Mouse (Mus musculus) CH12.LX (cell line): ENCODE measurements around the gene Gm20388.

ENCODE experiments used
- CHD2 ChIP-seq: IDR thresholded peaks from 2 replicates; pipeline ENCODE4 v1.6.1; 2011; ENCODE audit warnings: low read length, improper control_type of control experiment
- CTCF ChIP-seq, 2 experiments: IDR thresholded peaks in 1 of 2; conservative IDR thresholded peaks in 1 of 2; 2 replicates each; pipeline ENCODE4 v1.5.1; 2011 to 2012; ENCODE audit warnings: low read depth in 2 of 2, low read length in 2 of 2, improper control_type of control experiment in 1 of 2, inconsistent platforms in 1 of 2, mild to moderate bottlenecking in 1 of 2, moderate library complexity in 1 of 2
- E2F4 ChIP-seq: IDR thresholded peaks from 2 replicates; pipeline ENCODE4 v1.6.1; 2011; ENCODE audit warnings: low read depth, low read length, improper control_type of control experiment; ENCODE audit not compliant: insufficient replicate concordance
- EP300 ChIP-seq: IDR thresholded peaks from 2 replicates; pipeline ENCODE4 v1.6.1; 2011; ENCODE audit warnings: low read length, improper control_type of control experiment
- HCFC1 ChIP-seq: IDR thresholded peaks from 2 replicates; pipeline ENCODE4 v1.6.1; 2012; ENCODE audit warnings: low read depth, mild to moderate bottlenecking, inconsistent platforms, low read length, improper control_type of control experiment
- MAX ChIP-seq: IDR thresholded peaks from 2 replicates; pipeline ENCODE4 v1.6.1; 2011; ENCODE audit warnings: low read length, improper control_type of control experiment
- MAZ ChIP-seq: IDR thresholded peaks from 2 replicates; pipeline ENCODE4 v1.6.1; 2012; ENCODE audit warnings: low read depth, mild to moderate bottlenecking, inconsistent platforms, low read length, improper control_type of control experiment, moderate library complexity
- MYC ChIP-seq: IDR thresholded peaks from 2 replicates; pipeline ENCODE4 v1.6.1; 2011; ENCODE audit warnings: low read depth, mild to moderate bottlenecking, improper control_type of control experiment, low read length
- POLR2A ChIP-seq: IDR thresholded peaks from 2 replicates; pipeline ENCODE4 v1.6.1; 2011; ENCODE audit warnings: low read depth, mild to moderate bottlenecking, improper control_type of control experiment, low read length
- POLR2AphosphoS2 ChIP-seq: IDR thresholded peaks from 2 replicates; pipeline ENCODE4 v1.6.1; 2011; ENCODE audit warnings: low read depth, low read length, improper control_type of control experiment
- ZC3H11A ChIP-seq: IDR thresholded peaks from 2 replicates; pipeline ENCODE4 v1.6.1; 2012; ENCODE audit warnings: low read depth, mild to moderate bottlenecking, inconsistent platforms, low read length, improper control_type of control experiment
- ZKSCAN1 ChIP-seq: IDR thresholded peaks from 2 replicates; pipeline ENCODE4 v1.6.1; 2012; ENCODE audit warnings: low read depth, inconsistent platforms, low read length, improper control_type of control experiment, borderline replicate concordance

- TF ChIP-seq POLR2A (no peak), ZC3H11A (no peak), MAZ (no peak), POLR2AphosphoS2 (no peak), ZKSCAN1 (no peak), CTCF (conservative IDR thresholded peaks at IDR 0.05 in 1 of 2, IDR thresholded peaks at IDR 0.05 in 1 of 2; ENCODE audit: low read depth in 2 of 2, low read length in 2 of 2) (no peak), HCFC1 (no peak), EP300 (no peak), CHD2 (no peak), E2F4 (no peak), MAX (no peak; the same call in 1 of the 2 replicates), MYC (no peak)
These were observed 723.7 kb downstream of the Gm20388 start for GRCm38 (mm10) chr8:120634329-120634839.
